Mouse (Mus musculus) small intestine, adult 2 months (tissue): ENCODE measurements around the gene Clec16a.

Experiments used
- CTCF ChIP-seq: fragments of 200-500 bp; IDR thresholded peaks from 2 replicates; pipeline ENCODE4 v1.5.1; 2012; ENCODE audit warnings: low read depth, mild to moderate bottlenecking, control low read depth, inconsistent platforms, low read length, moderate library complexity, mixed read lengths; ENCODE audit not compliant: insufficient replicate concordance, insufficient read length; ENCODE audit errors: extremely low read depth
- POLR2A ChIP-seq: fragments of 200-500 bp; IDR thresholded peaks from 2 replicates; pipeline ENCODE4 v1.6.1; 2012; ENCODE audit warnings: low read depth, mild to moderate bottlenecking, control low read depth, inconsistent platforms, low read length, moderate library complexity

- peak; percentile 99 for TF ChIP-seq POLR2A
- TF ChIP-seq CTCF = no peak
Observed at GRCm38 (mm10) chr16:10785371-10786231, 240.5 kb downstream of the Clec16a start, which contains the start of gene Socs1.
